Mouse (Mus musculus): ENCODE results near the gene Pik3c2b.
A peak's percentile ranks its signal among the peaks of the same experiment; 100 is the strongest.

Pik3c2b gene

DNA sequence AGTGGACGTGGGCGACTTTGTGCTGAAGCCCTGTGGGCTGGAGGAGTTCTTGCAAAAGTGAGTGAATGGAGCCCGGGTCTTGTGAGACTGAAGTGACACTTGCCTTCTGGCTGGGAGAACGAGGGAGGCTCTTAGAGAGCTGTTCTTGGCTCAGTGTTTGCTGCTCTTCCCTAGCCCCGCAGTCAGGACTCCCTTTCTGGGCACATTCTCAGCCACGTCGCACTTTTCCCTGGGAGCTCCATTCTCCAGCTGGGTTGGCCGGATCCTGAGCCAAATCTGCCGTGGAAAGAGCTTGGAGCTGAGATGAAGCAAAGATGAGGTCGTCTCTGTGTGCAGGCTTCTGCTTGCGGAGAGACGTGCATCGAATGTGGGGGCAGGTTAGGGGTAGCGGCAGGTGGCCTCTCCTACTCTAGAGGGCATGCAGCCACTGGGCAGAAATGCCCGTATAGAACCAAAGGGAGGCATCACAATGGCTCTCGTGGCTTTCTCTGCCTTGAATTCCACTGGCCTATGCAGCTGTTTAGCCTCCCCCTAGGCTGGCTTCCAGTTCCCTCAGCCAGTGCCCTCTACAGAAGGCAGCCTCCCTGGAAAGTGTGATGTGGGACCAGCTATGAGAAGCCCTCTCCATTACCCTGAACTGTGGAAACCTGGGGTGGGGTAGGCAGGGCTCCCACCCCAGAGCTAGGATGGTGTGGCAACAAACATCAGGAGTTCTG, 26.4 kb downstream of the Pik3c2b start:
- DNase-seq (ENCODE audit: low spot score in 2 of 2): no peak

DNA sequence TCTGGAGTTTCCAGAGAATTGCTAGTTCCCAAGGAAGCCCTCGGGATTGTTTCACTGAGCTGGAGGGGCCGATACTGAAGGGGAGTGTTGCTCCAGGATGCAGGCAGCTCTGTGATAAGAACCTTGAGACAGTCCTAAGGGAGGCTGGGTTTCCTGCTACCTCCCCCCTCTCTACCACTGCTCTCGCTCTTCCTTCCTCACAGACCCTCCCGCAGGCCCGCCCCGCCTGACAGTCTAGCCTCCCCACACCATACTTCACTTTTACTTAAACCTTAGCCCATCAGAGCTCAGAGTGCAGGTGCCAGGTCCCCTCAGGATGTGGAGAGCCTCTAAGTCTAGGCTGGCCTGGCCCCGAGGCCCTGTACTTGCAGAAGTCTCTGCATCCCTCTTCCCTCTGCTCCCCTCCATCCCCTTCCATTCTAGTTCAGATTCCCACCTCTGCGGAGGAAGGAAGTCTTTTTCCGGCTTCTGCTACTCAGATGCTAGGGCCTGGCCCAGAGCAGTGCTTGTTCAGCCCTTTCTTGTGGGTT, 27.9 kb downstream of the Pik3c2b start:
- peak in 1 of 2 experiments; percentile 69 for DNase-seq (ENCODE audit: low spot score in 2 of 2)

DNA sequence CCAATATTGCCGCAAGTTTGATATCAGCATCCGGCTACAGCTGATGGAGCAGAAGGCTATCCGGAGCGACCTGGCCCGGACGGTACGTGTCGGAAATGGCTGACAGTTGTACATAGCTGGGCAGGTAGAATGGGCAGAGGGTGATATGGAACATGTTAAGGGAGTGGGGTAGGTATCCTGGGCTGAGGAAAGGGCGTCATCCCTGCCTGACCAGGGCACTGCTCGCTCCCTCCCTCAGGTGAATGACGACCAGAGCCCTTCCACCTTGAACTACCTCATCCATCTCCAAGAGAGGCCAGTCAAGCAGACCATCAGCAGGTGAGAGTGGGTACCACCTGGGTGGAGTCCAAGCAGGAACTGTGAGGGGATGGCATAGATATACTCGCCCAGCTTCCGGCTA, 29.1 kb downstream of the Pik3c2b start:
- no peak for DNase-seq (ENCODE audit: low spot score in 2 of 2)

DNA sequence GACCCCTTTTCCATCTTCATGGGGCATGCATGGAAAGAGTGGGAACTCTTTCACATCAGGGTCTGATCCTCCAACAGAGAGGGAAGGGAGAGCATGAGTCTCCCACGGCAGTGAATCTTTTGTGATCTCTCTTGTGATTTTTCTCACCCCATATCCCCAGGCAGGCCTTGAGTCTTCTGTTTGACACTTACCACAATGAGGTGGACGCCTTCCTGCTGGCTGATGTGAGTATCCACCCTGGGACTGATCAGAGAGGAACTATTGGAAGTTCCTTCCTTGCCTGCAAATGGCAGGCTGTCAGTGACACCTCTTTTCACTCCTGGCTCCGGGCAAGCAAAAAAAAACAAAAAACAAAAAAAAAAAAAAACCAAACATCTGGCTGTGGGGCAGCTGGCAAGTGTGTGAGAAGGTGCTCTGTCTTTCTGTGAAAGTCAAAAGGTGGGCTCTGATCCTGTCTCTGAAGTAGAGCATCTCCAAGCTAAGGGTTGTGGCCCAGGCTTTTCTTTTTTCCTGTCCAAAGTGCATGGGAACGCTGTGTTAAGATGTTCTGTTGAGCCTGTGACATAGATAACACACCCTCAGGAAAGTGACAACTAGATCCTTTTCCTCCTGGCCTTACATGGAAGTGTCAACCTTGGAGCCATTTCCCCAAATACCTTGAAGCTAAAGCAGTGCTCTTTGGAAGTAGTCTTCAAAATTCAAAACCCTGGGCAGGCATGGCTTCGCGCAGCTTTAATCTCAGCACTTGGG, 30.4 kb downstream of the Pik3c2b start:
- DNase-seq (ENCODE audit: low spot score in 2 of 2): no peak

DNA sequence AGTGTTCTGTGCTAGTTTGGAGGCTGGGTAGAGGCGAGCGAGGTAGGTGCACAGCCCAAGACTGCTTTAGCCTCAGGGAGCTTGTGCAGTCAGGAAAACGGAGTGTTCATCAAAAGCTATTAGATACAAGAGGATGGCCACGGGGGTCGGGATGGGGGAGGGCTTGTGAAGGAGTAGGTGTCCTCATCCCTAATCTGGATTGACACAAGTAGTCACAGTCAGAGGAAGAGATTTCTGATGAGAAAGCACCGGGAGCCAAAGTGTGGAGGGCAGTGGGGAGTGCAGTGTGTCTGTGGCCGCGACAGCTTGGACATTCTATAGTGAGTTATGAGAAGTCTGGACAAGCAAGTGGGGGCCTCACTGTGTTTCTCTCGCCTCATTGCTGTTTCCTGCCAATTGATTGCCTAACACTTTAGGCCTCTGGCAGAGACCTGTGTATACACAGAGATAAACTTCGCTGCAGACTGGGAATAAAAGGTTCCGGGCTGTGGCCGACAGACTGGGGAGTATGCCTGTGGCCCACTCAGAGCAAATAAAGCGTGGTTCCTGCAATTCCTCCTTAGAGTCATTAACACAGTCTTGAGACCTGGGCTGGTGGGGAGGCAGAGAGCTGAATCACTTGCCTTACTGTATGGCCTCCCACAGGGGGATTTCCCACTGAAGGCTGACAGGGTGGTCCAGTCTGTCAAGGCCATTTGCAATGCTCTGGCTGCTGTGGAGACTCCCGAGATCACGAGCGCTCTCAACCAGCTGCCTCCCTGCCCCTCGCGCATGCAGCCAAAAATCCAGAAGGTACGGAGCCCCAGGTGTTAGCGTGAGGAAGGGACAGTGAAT, 31.4 kb downstream of the Pik3c2b start:
- DNase-seq (ENCODE audit: low spot score in 2 of 2): no peak

DNA sequence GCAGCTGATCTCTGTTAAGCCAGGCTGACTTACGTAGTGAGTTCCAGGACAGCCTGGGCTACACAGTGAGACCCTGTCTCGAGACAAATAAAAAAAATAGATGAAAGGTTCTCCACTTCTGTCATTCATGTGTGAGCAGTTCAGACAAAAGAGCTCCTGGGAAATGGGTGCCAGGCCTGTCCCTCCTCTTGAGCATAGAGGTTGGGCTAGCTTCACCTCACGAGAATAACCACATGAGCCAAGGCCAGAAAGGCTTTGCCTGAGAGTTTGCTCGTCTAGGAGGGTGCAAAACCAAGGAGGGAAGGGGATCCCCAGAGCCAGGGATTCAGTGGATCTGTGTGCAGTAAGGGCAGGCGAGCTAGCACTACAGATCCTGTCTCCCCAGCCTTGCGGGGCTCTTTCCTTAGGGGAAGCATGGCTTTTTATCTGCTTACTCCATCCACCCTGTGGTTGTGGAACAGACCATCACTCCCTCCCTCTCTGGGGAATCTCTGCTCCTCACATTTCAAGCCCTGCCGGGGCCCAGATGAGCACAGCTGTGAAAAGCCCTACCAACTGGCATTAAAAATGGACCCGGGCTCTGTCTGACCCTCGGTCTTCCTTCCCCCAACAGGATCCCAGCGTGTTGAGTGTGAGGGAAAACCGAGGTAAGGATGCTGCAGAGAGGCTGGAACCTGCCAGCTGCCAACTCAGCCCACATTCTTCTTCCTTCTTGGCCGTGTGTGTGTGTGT, 32.3 kb downstream of the Pik3c2b start:
- DNase-seq (ENCODE audit: low spot score in 2 of 2): no peak

DNA sequence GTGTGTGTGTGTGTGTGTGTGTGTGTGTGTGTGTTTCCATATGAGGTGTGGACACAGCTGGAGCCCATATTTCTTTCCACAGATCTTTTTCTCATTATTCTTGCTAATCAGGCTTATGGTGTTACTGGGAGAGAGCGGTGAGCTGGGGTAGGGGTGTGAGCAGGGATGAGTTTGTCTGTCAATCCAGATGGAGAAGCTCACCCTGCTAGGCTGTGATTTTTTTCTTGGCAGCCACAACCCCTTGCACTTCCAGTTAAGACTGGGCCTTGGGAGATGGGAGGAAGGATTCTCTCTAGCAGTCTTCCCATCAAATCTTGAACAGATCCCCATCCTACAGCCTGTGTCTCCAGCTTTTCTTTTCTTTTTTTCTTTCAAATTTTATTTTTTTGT, 32.9 kb downstream of the Pik3c2b start:
- DNase-seq (ENCODE audit: low spot score in 2 of 2): no peak

DNA sequence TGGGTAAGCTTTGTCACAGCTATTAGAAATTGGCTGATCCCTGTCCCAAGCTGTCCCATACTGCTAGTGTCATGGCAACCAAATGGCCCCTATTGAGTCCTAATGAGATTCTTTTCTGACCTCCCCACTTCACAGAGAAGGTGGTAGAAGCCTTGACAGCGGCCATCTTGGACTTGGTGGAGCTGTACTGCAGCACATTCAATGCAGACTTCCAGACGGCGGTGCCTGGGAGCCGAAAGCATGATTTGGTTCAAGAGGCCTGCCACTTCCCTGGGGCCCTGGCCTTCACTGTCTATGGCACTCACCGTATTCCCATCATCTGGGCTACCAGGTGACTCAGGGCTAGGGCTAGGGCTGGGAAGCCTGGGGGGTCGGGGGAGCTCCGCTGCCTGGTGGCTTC, 34.0 kb downstream of the Pik3c2b start:
- no peak for DNase-seq (ENCODE audit: low spot score in 2 of 2)

DNA sequence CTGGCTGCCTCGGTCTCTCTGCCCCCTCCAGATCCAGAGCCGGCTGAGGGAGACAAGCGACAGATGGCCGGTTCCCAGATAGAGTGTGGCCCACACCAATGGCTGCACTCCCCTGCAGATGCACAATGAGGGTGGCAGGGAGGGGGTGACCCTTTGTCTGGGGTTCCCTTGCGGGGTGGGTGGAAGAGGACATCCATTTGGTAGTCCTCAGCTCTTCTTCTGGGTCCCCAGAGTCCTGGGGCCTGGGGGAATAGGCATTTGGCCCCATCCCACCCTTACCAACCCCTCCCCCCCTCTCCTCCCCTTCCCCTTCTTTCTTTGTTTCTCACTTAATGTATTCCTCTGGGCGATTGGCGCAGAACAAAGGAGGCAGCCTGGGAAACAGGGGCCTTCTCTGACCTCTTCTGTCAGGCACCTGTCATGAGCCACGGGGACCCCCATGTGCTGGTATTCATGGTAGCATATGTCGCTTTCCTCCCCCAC, 34.7 kb downstream of the Pik3c2b start:
- no peak for DNase-seq (ENCODE audit: low spot score in 2 of 2)

DNA sequence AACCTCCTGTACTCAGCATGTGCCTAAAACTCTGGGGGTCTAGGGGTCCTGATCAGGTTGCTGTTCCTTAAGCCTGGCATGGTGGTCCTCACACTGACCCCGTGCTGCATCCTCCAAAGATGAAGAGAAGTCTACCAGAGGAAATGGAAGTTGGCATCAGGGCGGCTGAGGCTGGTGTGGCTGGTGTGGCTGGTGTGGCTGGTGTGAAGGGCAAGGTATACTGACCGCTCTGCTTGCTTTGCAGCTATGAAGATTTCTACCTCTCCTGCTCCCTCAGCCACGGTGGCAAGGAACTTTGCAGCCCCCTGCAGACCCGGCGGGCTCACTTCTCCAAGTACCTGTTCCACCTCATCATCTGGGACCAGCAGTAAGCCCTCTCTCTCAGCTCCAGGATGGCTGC, 35.2 kb downstream of the Pik3c2b start:
- DNase-seq (ENCODE audit: low spot score in 2 of 2): no peak

DNA sequence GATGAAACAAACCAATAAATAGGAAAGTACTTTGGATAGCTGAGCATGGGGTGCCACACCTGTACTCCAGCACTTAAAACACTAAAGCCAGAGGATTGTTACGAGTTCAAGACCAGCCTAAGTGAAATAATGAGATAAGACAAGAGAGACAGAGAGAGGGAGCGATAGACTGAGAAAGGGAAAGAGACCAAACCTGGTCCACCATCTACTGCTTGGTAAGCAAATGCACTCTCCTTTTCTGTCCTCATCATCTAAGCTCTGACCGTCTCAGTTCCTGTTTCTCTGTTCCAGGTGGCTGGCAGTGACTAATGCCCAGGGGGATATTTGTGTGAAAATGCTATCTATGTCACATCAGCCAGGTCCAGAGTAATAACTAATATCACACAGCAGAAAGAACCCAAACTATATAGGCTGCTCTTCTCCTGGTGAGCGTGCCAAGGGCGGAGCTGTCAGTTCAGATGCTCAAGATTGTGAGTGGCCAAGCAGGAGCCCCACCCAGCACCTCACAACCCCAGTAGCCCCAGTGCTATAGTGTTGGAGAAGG, 37.6 kb downstream of the Pik3c2b start:
- DNase-seq (ENCODE audit: low spot score in 2 of 2): peak; percentile 63 to 75

DNA sequence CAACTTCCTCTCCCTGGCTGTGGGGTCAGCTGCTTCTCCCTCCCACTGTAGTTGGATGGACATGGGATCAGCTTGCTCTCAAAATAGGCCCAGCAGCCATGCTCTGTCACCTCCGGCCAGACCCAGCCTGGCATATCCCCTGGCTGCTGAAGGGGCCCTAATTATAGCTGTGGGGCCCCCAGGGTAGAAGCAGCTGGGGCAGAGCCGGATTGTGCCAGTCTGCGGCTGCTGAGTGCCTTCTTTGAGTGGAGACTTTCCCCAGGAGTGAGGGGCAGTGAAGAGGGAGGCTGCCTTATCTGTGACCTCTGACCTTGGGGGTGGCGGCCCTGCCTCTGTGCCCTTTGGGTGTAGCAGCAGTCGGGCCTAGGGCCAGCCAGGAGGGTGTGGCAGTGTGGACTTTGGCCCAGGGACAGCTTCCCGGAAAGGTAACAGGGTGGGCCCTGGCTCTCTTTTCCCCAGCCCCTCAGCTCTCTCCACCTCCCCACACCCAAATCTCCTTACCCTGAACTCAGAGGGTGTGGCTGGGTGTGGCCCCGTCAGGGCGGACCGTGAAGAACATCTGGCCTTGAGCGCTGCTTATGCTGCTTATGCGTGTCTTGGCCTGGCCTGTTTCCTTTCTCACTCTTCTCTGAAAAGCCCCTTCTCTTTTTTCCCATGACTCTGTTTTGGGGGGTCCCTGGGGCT, 38.6 kb downstream of the Pik3c2b start:
- peak; percentile 72 to 82 for DNase-seq (ENCODE audit: low spot score in 2 of 2)

DNA sequence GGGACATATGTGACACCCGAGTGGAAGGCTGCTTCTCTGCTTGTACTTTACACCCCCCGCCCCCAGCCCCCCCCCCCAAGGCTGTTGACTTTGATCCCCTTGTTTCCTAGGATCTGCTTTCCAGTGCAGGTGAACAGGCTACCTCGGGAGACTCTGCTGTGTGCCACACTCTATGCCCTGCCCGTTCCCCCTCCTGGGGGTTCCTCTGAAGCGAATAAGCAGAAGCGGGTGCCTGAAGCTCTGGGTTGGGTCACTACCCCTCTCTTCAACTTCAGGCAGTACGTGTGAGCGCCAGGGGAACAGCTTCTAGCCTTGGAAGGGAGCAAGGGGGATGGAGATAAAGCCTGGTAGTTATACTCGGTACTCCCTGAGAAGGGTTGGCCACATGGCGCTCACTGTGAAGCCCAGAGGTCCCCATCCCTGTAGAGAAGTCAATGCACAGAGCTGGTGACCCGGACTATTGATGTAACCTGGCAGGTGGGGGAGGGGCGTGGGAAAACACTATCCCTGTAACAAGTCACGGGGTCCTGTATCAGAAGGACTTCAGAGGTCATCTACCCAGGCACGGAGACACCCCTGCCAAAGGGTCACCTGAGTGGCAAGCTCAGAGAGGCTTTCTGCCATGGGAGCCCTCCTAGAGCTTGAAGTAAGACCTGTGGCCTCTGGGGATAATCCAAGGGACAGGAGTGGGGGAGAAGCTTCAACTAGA, 39.4 kb downstream of the Pik3c2b start:
- DNase-seq (ENCODE audit: low spot score in 2 of 2): peak; percentile 37 to 78

DNA sequence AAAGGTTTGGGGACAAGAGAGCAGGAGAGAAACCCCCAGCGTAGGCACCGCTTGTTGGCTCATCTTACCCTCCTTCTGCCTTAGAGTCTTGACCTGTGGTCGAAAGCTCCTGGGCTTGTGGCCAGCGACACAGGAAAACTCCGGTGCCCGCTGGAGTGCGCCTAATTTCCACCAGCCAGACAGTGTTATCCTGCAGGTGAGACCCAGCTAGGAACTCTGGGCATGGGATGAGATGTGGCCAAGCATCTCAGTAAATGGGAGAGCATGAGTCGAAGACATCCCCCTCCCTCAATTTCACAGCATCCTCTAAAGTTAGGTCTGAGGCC, 39.9 kb downstream of the Pik3c2b start:
- no peak for DNase-seq (ENCODE audit: low spot score in 2 of 2)

DNA sequence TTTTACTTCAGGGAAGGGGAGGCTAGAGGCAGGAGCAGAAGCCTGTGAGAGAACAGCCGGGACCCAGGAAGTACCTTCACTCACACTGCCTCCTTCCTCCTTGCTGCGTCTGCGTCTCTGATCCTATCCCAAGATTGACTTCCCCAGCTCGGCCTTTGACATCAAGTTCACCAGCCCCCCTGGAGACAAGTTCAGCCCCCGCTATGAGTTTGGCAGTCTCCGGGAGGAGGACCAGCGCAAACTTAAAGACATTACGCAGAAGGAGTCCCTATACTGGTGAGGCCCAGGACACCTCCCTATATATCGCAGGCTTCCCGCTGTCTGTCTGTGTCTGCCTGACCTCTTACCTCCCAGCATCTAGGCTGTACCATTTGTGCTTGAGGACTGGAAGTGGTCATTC, 41.3 kb downstream of the Pik3c2b start:
- peak in 1 of 2 experiments; percentile 68 for DNase-seq (ENCODE audit: low spot score in 2 of 2)

DNA sequence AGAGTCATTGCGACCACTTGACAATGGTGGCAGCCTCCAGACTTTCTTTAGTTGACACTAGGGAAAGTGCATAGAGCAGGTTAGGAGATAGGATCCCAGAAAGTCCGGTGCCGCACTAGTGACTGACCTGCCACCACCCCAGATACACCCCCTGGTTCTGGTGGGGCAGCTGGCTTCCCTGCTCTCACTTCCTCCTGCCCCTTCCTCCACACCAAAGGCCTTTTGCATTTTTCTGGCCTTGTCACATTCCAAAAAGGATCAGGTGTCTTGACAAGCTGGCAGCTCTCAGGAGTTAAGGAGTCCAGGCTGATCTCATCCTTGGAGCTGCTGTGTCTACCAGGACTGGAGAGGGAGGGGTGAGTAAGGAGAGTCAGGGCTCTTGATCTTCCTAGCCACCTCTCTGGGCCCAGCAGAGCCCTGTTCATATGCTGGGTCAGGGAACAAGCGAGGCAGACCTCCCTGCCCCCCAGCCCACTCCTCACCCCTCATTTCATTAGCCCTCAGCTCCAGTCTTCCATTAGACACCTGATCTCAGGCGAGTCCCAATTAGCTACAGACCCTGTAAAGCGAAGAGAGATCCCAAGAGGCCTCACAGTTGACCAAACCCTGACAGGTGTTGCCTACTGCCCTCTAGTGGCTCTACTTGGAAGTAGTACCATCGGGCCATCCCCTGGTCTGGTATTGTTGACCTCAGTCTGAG, 41.9 kb downstream of the Pik3c2b start:
- DNase-seq (ENCODE audit: low spot score in 2 of 2): peak; percentile 67 to 85

DNA sequence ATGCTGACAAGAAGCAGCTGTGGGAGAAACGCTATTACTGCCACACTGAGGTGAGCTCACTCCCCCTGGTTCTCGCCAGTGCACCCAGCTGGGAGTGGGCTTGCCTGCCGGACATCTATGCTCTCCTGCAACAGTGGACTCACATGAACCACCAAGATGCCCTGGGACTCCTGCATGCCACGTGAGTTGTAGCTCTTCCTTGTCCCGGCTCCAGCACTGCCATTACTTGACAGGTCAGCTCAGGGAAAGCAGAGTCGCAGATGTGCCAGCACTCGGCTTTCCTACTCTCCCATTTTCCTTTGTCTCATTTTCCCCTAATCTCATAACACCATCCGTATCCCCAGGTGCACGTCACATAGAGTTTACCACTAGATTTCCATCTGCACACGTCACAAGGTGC, 42.7 kb downstream of the Pik3c2b start:
- DNase-seq (ENCODE audit: low spot score in 2 of 2): no peak

DNA sequence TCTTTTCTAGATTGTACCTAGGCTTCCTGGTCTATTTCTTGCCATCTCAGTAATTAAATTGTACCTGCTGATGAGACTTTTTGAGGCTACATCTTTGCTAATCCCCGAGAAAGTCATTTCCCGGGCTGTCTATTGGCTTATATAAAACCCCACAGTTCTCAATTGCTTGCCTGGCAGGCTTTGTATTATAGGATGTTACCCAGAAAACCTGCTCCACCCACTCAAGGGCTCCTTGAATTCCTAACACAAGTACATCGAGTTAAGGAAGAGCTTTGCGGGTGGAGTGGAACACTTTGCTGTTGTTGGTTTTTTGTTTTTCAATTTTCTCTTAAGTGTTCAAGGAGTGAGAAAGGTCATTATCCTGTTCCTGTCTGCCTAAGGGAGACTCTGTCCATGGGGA, 43.9 kb downstream of the Pik3c2b start:
- no peak for DNase-seq (ENCODE audit: low spot score in 2 of 2)

DNA sequence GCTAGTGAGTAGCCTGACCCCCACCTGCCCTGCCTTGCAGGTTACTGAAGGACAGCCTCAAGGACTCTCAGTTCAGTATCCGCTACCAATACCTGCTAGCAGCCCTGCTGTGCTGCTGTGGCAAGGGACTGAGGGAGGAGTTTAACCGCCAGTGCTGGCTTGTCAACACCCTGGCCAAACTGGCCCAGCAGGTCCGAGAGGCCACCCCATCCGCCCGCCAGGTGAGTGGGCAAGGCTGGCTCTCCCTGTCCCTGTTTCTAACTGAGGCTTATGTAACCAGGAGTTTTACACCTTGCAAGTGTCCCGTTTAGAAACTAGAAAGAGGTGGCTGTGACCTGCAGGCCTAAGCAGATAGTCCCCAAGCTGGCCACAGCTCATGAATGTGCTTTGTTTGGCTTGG, 45.2 kb downstream of the Pik3c2b start:
- no peak for DNase-seq (ENCODE audit: low spot score in 2 of 2)
